Mouse (Mus musculus) gastrocnemius, postnatal 36 days (tissue): ENCODE measurements around the gene Phf21b. TPM values are rescaled to one million over a fixed set of nuclear protein-coding genes. Genes with fewer than 3 reads are reported as not detected.
"Not testable (repeated sequence)": the region's sequence is repeated elsewhere in the genome, so short reads cannot be mapped to it uniquely, and the experiment has no call there.

Experiments used
- DNase-seq, 2 experiments: peaks; one replicate each; pipeline ENCODE4 v3.0.0; 2022
- intact Hi-C: fragments of 180-260 bp; cut with DNase I; formaldehyde crosslinking; loops from one replicate; pipeline ENCODE4 v1.15.1; 2025
- long read RNA-seq, 2 experiments: library from polyadenylated mRNA; stranded (forward); transcript quantifications; one replicate each; pipeline ENCODE4 v2.0.0; 2021
- total RNA-seq, 2 experiments: library from RNA; stranded (reverse); gene quantifications; 2 replicates each; pipeline ENCODE4 v1.2.3; 2021

Phf21b gene
- total RNA-seq = under 1 TPM; 0.43 to 0.49 TPM
- long read RNA-seq, experiment 1, partial matches to known transcripts = 0 of 1 reads
- long read RNA-seq, experiment 1, other reads (novel, unspliced or antisense) = 1 of 1 reads
- long read RNA-seq, experiment 2 = 0 reads

DNA sequence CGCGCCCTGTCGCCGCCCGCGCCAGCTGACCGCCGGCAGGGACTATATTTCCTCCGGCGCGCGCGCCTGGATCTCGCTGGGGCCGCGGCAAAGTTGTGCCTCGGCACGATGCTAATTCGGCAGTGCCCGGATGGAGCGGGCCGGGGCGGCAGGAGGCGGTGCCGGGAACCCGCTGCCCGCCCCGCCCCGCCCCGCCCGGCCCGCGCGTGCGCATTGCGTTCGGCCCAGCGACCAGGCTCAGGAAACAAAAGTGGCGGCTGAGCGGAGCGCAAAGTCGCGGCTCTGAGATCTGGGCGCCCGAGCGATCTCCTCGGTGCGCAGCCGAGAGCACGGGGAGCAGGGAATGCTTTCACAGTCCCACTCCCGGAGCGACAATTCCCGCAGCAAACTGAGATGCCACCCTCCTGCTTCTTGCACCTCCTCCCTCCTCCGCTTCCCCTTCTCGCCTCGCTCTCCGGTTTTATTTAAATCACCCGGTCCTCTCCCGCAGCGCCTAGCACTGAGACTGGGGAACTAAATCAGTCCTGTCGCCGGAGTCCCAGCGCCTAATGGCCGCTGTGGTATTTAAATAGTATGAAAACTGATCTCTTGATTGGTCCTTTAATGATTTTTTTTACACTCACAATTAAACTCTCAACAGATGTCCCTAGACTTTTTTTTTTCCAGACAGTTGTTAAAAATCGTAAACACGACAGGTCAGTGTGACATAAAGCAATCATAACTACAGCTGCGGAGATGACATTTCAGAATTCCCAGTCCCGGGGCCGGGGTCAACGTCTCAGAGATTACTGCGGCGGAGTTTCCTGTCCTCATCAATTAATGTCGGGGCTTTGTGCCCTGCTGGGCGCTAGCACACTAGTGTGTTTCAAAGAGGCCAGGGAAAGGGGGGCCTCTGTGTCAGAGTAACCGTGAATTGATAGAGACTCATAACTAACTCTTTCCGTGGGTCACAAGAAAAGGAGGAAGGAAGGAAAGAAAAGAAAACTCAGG, at the start of gene Phf21b:
TSS of gene Phf21b (minus strand) at position 44 of the 990 bp plus-strand sequence.
- peak; percentile 75 to 79 for DNase-seq
- intact Hi-C loops = no loop called here

DNA sequence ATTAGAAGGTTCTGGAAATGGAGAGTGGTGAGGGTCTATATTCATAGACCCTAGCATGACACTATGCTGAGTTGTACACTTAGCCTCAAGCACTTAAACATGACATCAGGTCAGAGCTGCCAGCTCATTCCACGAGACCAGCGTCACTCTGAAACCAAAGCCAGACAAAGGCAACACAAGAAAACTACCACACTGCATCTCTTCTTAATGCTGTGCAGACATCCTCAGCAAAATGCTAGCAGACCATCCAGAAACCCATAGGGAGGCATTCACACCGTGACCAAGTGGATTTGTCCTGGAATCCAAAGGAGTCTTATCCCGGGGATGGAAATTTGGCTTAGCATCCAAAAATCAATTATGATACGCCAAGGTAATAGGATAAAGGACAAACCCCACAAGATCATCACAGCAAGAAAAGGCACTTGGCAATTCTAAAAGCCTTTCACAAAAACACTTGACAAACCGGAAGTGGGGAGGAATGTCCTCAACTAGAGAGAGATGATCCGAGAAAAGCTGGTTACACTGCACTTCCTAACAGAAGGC, 48.1 kb upstream of the Phf21b start:
- intact Hi-C loops = no loop called here
- no peak for DNase-seq

DNA sequence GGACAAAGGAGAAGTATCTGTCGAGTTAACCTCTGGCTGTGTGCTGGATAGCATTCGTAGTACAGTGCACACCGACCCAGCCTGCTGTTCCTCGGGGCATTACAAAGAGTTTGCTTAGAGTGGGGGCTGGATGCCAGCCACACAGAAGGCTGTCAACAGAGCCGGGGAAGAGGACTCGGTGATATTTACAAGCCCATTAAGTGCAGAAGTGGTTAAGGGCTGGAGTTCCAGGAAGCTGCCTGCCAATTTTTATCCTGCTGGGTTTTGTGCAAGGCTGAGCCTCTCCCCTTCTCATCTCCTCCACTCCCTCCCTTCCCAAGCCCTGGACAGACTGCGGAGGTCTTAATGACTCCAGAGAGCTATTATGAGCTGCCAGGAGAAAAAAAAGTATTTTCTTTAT, 42.2 kb upstream of the Phf21b start:
- DNase-seq = no peak
- intact Hi-C loops = no loop called here

DNA sequence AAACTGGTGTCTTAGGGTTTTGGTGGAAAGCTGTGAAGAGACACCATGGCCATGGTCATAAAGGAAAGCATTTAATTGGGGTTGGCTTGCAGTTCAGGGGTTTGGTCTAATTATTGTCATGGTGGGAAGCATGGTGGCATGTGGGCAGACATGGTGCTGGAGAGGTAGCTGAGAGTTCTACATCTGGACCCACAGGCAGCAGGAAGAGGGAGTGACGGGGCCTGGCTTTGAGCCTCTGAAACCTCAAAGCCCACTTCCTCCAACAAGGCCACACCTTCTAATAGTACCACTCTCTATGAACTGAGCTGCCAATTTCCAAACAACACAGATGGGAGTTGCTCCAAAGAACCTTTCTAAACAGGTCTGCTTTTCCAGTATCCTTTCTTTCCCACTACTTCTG, 40.8 kb upstream of the Phf21b start:
- no peak for DNase-seq
- intact Hi-C loops = no loop called here

DNA sequence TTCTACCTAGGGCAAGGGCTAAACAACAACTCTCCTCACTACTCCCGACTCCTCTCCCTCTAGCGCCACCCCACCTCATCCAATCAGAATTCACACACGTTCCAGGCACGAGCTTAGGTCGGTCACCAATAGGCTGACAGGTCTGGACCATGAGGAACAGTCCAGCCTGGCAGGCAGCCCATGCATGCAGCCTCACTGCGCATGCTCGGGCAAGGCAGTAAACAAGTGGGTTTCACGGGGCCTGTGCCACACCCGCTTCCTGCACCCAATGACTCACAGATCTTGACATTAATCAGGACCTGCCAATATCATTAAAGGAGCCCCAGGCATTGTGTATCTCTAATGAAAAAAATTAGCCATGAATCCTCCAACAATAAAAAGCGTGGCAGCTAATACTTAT, 40.4 kb upstream of the Phf21b start:
- intact Hi-C loops, DNase-seq: not testable (repeated sequence)

DNA sequence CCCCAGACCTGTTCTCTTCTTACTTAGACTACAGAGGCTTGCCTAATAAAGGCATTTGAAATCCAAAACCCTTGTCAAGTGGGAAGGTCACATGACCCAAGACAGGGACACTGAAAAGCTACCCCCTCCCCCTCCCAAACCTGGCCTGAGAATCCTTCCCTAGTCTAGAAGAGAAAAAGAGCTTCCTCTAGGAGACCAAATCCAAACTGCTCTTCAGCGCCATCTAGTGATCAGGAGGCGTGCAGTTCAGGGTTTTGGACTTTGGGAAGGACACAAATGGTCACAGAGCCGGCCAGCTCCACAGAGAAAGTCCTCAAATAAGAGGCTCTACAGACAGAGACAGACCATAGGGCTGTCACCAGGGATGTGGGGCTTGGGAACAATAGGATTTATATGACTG, 35.8 kb upstream of the Phf21b start:
- intact Hi-C loops = loop anchor here (1.0 to 5.0 kb wide), 2 partner anchors 88 to 134 kb away; no protein-coding TSS in a partner anchor
- peak; percentile 24 to 37 for DNase-seq

DNA sequence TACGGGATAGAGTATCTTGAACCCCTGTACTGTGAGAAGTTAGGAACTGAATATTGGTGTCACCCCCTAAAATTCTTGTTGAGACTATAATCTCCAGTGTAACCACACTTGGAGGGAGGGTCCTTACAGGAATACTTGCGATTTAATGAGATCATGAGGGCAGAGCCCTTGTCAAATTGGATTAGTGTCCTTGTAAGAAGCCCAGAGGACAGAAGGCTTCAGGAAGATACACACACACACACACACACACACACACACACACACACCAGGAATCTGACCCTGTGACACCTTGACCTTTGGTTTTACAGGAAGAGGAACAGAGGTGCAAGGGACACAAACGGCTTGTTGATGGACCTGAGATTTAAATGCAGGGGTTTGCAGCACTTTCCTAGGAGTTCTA, 35.4 kb upstream of the Phf21b start:
- intact Hi-C loops = loop anchor here (5.0 kb wide), 1 partner anchor 134 kb away; no protein-coding TSS in a partner anchor
- no peak for DNase-seq

DNA sequence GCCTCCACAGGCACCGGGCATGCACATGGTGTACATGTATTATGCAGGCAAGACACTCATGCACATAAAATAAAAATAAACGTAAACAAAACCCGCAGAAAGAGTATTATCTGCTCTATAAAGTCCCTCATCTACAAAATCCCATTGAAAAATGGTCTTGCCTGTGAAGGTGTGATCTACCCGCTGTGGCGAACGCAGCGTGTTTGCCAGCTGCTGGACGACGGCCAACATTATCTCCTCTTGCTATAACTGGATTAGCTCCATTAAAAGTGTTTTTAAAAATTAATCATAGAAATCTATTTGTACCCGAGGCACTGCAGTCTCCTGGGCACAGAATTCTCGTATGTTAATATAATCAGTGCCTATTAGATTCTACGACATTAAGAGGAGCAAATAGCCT, 32.2 kb upstream of the Phf21b start:
- intact Hi-C loops = no loop called here
- no peak for DNase-seq

DNA sequence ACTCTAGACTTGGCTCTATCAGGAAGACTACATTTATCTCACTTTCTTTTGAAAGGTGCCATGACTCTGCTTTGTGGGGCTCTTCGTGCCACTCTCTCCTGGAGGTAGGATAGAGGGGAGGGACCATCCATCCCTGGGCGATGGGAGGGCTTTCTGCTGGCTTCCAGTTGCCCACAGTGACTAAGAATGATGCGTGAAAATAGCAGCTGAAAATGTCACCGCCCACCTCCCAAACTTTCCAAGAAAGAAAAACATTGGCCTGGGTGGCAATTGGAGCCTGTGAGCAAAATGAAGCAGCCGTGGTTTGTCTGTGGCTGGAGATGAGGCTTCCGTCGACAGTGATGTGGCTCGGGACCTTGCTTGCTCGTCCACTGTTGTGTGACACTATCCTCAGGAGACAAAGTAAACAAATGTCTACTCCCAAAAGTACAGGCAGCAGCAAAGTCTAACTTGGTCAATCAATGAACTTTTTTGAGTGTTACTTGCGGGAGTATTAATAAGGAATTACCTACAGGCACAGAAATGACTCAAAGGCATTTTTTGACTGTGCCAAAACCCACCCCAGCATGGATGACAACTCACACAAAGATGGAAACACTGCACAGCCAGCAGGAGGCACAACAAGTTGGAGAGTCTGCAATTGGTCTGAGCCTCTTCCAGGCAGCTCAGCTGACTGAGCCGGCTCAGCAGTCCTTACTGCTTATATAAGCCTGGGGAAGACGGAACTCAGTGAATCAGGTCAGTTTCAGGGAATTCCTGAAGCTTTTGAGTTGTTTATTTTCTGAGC, 21.4 kb upstream of the Phf21b start:
- DNase-seq = no peak
- intact Hi-C loops = loop anchor here (5.0 kb wide), 1 partner anchor 60 kb away; no protein-coding TSS in a partner anchor

DNA sequence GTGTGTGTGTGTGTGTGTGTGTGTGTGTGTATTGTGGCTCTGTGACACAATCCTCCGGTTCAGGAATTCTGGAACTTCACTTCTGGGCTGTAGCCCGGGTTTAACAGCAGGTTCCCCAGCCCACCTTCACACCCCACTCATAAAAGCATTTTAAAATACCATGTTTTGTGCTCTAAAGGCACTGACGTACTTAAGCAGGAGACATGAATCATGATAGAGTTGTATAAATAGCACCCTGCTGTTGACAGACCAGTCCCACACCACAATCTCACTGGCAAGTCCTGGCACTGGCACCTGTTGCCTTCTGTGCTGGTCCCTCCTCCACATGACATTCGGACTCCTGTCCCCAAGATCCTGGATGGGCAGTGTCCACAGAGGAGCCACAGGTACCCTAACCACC, 18.0 kb upstream of the Phf21b start:
- no peak for DNase-seq
- intact Hi-C loops = no loop called here

DNA sequence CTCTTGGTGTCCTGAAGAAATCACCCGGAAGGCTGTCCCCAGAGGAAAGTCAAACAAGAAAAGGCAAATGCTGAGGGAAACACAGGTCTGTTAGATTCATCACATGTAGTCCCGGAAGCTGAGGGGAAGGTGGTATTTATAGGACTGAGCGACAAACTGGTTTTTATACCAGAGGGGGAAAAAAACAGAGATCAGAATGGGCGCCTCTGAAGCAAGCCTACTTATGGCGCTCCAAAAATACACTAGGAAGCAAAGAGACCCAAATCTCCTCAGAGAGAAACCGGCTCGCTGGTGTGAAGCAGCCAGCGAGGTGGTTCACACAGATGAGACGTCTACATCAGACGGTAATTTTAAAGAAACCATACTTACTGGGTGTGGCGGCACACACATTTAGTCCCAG, 17.2 kb upstream of the Phf21b start:
- intact Hi-C loops = no loop called here
- no peak for DNase-seq

DNA sequence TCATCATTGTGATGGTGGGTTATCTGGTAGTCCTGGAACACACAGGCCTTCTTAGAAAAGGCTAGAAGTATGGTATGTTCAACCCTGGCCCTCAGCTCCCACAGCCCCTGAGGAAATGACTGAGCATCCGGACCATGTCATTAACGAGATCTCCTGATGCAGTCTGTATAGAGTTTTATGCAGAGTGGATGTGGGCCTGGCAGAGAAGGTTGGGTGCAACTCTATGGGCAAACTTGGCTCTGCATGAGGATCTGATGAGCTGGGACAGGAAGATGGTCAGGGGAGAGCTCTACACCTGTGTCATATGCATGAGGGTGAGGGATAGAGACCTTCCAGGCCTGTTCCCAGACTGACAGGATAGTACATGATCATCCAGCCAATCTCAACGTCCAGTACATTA, 16.0 kb upstream of the Phf21b start:
- intact Hi-C loops = no loop called here
- DNase-seq = no peak

DNA sequence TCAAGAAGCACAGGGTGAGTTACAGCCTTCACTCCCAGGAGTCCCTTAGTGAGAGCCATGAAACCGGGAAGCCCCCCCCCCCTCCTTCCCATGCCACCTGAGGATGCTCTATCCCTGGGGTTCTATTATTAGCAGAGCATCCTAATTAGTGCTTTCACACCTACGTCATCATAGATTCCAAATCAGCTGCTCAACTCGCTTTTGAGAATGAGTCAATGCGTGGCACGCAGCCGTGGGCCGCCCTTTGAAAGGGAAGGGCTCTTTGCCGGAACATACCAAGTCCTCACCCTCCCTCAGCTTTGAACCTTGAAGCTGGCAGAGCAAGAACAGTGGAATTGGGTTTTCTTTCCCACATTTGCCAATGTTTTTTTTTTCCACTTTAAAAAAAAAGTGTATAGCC, 6.1 kb upstream of the Phf21b start:
- intact Hi-C loops = no loop called here
- DNase-seq = no peak

DNA sequence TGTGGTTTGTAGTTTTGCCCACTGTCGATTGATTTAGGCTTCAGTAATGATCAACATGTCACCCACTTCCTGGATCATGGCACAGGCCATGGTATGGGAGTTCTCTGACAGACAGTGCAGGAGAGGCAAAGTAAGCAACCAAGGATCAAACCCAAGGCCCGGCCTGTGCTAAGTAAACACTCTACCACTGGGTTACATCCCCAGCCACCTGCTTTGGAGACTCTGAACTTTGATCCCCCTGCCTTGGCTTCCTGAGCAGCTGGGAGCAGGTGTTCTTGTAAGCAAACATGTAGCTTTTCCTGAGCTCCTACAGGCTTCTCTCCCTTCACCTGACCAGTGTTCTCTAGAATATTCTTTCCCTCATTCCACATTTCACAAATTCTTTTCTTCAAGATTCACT, 1.8 kb upstream of the Phf21b start:
- intact Hi-C loops = no loop called here
- no peak for DNase-seq

DNA sequence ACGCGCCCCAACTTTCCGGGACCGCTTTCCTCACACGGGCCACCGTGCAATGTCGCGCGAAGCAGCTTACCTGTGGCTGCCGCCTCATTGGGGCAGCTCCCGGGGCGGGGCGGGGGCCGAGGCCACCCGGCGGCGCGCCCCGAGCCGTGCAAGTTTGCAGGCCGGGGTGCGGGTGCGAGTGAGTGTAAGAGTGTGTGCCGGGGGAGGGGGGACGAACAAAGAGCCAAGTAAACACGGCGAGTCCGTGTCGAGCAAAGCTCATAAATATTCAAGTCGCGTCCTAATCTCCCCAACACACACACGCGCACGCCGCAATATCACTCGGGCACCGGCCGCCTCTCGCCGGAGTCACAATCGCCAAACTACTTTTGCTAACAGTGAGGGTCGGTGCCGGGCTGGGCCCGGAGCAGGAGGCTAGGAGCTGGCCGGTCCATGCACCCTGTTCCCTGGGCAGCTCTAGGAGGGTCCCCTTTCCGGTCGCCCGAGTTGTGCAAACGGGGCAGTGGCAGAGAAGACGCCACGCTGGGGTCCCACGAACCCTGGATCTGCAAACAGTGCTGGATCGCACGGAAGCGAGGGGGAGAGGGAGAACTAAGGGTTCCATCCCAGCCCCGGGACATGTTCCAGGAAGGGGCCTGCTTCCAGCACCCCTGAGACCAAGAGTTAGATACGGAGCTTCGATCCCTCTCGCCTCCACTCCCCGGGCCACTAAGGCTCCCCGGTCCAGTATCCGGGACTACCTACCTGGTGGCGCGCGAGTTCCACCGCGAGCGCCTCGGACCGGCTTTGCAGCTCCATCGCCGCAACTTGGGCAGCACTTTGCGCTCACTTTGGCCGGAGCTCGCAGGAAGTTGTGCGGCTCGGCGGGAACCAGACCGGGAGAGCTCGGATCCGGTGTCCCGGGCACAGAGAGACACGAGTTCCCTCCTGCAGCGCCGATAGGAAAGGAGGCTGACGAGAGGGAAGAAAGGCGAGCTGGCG, 638 bp downstream of the Phf21b start:
- intact Hi-C loops = loop anchor here (5.0 kb wide), 1 partner anchor 132 kb away; the partner anchor contains the start of gene 5031439G07Rik
- peak in 1 of 2 experiments; percentile 35 for DNase-seq

DNA sequence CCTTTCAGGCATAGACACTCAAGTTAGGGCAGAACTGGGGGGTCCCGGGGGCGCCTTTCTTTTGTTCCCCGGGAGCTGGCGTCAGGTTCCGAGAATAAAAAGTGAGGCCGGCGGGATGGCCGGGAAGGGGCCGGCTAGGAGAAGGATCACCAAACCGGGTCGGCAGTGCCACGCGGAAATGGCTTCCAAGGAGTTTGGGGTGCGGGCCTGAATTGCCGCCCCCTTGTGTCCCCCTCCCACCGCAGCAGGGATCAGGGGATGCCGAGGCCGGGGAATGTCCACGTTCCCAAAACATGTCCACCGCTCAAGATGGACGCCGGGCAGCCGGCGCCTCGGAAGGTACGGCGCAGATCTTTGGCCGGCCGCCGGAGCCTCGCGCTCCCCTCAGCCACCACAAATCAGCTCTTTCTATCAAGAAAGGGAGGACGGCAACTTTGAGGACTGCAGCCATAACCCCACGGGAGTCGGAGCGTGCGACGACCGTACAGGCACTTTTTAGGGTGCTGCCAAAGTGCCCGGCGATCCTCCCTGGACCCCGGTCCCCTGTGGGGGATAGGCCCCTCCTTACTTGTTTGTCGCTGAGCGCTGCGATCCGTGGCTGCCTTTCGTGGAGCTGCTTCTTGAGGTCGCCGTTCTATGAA, 1.6 kb downstream of the Phf21b start:
- no peak for DNase-seq
- intact Hi-C loops = loop anchor here (5.0 kb wide), 1 partner anchor 133 kb away; the partner anchor contains the start of gene 5031439G07Rik

DNA sequence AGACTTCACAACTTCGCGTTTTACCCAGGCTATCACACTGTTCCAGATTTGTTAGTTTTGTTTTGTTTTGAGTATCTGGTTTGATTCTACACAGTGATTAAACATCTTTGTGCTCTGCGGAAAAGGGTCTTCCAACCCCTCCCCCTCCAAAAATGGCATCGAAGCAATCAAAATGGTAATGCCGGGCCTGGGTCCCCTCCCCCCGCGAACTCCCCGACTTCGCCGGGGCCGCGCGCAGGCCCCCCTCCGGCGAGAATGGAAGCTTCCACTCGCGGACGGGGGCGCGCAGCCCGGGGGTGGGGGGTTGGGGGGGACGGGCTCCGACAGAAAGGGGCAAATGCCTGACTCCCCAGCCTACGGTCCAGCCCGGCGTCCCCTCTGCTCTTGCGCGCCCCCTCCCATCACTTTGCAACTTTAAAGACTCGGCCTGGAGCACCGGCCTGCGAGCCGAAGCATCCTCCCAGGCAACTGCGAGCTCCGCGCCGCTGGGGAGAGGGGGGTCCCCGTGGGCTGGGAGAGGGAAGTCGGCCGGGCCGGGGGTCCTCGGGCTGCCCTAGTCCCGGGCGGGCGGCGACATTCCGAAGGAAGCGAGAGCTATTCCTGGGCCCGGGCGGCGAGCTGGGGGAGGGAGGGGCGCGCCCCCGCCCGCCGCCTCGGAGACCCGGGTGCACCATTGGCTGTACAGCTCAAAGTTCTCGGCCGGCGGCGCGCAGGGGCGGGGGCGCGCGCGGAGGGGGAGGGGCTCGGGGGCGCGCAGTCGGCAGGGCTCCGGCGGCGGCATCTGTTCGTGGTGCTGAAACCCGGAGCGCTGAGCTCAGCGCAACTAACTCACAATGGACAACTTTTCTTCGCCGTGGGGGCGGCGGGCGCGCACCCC, 2.4 kb downstream of the Phf21b start:
- intact Hi-C loops = loop anchor here (5.0 kb wide), 1 partner anchor 134 kb away; the partner anchor contains the start of gene 5031439G07Rik

More for the DNA sequence above, 2.4 kb downstream of the Phf21b start:
- peak; percentile 56 to 60 for DNase-seq
